Mouse (Mus musculus) liver, embryonic 14.5 days (tissue): Measurements from ENCODE around the gene Washc1.

ENCODE experiments used
- CTCF ChIP-seq: IDR thresholded peaks from 2 replicates; pipeline ENCODE4 v1.5.1; 2016; ENCODE audit warnings: antibody characterized with exemption, low read depth, control low read depth
- EP300 ChIP-seq: IDR thresholded peaks from 2 replicates; pipeline ENCODE4 v1.6.1; 2016; ENCODE audit warnings: antibody characterized with exemption, low read depth

DNA sequence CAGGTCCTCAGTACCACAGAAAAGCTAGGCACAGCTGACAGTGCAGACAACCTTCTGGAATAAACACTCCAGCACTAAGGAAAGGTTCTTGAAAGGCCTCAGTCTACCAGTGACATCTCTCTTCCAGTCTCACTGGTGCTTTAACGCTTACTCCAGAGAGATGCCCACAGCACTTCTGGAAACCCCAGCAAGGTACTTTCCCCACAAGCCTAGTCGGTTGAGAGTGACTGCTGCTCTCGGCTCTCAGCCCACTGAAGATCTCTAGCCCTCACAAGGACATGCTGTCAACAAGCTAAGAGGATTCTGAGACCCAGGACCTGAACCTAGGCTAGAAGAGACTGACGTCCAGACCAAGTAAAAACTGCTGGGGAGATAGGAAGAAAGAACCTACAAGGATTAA lies 46.2 kb upstream of the Washc1 start:
- no peak for TF ChIP-seq CTCF
- TF ChIP-seq EP300, result no peak
